Mouse (Mus musculus): ENCODE data around the gene Stt3b. TPM values are rescaled to one million over a fixed set of nuclear protein-coding genes. Genes with fewer than 3 reads are reported as not detected.

Gene Stt3b
- total RNA-seq, 2 experiments from 2014 or later: 46.4 to 60.8 TPM

DNA sequence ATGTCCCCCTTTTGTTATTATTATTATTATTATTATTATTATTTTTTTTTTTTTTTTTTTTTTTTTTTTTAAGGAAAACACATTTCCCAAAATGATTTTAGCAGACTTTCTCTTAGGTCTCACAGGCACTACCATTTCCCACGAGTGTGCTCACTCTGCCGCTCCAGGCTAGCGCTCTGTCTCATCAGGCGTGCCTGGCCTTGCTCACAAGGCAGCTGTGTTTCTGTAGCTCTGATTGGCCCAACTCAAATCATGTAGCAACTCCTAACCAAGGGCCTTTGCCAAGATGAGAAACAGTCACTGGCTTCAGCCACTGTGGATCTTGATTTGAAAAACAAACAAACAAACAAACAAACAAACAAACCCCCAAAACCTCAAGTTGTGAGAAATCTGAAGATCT is 9.9 kb upstream of the Stt3b start:
- ATAC-seq (replicated peaks; ENCODE audit: low FRiP score, poor library complexity, severe bottlenecking): no peak

GRCm38 (mm10) chr9:115318621-115319375 is 8.6 kb upstream of the Stt3b start:
- no peak for ATAC-seq (replicated peaks; ENCODE audit: low FRiP score, poor library complexity, severe bottlenecking)

- ATAC-seq (replicated peaks; ENCODE audit: low FRiP score, poor library complexity, severe bottlenecking): no peak
Observed at GRCm38 (mm10) chr9:115317049-115317448, 6.8 kb upstream of the Stt3b start.

DNA sequence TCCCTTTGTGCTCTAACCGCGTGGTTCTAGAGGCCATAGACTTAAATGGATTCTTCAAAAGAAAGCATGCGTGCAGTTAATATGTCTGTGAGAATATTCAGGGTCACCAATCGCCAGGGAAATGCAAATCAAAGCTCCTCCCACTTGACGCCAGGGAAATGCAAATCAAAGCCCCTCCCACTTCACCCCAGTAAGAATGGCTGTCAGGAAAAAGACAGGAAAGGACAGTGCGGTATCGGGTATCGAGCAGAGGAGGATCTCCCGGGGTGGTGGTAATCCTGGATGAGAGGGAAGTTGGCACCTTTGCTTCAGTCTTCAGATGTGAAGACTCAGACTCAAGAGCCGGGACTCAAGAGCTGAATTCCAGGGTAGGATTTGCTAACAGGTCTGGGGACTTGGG is 4.3 kb upstream of the Stt3b start:
- ATAC-seq (replicated peaks; ENCODE audit: low FRiP score, poor library complexity, severe bottlenecking): no peak

DNA sequence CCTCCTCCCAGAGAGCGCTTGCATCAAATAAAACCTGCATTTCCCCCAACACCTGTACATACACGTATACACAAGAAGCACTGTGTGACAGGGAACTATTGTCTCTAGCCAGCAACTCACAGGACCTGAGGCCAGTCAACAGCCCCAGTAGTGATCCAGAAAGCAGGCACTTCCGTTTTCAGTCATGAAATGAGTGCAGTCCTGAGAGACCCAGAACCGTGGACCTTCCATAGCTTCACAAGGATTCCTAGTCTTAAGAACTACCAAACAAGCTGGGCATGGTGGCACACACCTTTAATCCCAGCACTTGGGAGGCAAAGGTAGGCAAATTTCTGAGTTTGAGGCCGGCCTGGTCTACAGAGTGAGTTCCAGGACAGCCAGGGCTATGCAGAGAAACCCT is 3.6 kb upstream of the Stt3b start:
- no peak for ATAC-seq (replicated peaks; ENCODE audit: low FRiP score, poor library complexity, severe bottlenecking)

DNA sequence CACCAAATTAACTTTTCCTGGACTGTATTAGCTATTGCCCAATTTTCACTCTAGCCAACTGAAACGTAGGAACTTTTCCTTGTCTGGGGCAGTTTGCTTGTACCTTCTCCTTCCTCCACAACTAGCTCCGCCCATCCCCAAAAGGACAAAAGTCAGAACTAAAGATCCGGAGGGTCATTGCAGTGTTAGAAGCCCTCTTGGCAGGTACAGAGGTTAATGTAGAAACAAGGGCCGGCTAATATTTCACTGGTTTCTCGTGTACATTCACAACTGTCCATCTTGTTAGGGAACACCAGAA is 951 bp upstream of the Stt3b start:
- no peak for ATAC-seq (replicated peaks; ENCODE audit: low FRiP score, poor library complexity, severe bottlenecking)

GRCm38 (mm10) chr9:115309977-115310345 is 260 bp downstream of the Stt3b start:
- ATAC-seq (replicated peaks; ENCODE audit: low FRiP score, poor library complexity, severe bottlenecking): peak; percentile 80

GRCm38 (mm10) chr9:115309381-115309971 is 745 bp downstream of the Stt3b start:
- no peak for ATAC-seq (replicated peaks; ENCODE audit: low FRiP score, poor library complexity, severe bottlenecking)

- ATAC-seq (replicated peaks; ENCODE audit: low FRiP score, poor library complexity, severe bottlenecking): no peak
Observed at GRCm38 (mm10) chr9:115308941-115309380, 1.3 kb downstream of the Stt3b start.

DNA sequence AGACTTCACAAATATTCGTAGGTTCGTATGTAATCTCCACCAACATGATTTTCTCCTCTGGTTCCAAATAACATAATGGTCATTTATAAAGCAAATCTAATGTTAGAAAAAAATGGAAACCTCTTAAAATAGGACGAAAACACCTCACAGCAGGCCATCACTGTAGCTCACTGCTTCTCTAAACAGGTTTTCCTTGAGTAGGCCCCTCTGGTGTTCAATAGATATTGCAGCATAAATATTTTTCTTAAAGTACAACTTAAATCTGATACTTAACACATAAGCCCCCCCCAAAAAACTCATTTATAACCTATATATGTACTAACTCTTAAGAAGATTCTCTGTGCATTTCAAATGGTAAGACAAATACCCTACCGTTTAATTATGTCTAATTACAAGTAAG is 1.8 kb downstream of the Stt3b start:
- ATAC-seq (replicated peaks; ENCODE audit: low FRiP score, poor library complexity, severe bottlenecking): no peak

DNA sequence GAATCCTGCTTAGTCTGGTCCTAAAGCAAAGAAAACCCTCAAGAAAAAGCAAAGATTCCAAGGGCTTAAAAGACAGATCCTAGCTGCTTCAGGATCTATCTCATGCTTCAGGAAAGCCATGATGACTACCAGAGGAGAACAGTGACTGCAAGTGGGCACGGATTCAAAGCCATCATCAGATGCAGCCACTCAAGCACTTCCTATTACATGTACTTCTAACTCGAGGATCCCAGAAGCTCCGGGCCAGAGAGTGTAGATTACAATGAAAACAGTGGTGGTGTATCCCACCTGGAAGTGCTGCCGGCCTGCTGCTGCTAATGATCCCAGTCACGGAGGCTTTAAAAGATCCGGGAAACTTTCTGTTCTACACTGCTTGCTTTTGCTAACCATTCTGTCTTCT is 4.0 kb downstream of the Stt3b start:
- no peak for ATAC-seq (replicated peaks; ENCODE audit: low FRiP score, poor library complexity, severe bottlenecking)

GRCm38 (mm10) chr9:115304149-115304548 is 6.1 kb downstream of the Stt3b start:
- no peak for ATAC-seq (replicated peaks; ENCODE audit: low FRiP score, poor library complexity, severe bottlenecking)

GRCm38 (mm10) chr9:115301593-115301992 is 8.6 kb downstream of the Stt3b start:
- no peak for ATAC-seq (replicated peaks; ENCODE audit: low FRiP score, poor library complexity, severe bottlenecking)

- peak; percentile 69 for ATAC-seq (replicated peaks; ENCODE audit: low FRiP score, poor library complexity, severe bottlenecking)
Observed at GRCm38 (mm10) chr9:115301002-115301579, 9.1 kb downstream of the Stt3b start.

DNA sequence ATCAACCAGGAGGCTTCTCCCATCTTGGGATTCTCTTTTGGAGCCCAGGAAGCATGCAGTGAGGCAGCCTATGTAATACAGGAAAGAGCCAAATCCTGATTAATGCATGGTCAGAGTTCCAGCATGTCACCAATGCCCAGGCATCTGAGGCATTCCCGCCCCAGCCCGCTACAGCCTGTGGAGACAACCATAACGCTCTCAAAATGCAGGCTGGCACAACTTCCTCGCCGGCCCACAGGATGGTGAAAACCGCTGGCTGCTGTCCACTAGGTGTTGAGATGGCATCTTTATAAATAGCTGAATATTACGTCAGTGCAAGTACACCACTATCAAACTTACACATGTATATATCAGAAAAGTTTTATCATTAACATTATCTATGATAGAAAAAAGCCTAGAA is 13.5 kb downstream of the Stt3b start:
- no peak for ATAC-seq (replicated peaks; ENCODE audit: low FRiP score, poor library complexity, severe bottlenecking)

- ATAC-seq (replicated peaks; ENCODE audit: low FRiP score, poor library complexity, severe bottlenecking): no peak
Observed at GRCm38 (mm10) chr9:115293920-115294594, 16.2 kb downstream of the Stt3b start.

DNA sequence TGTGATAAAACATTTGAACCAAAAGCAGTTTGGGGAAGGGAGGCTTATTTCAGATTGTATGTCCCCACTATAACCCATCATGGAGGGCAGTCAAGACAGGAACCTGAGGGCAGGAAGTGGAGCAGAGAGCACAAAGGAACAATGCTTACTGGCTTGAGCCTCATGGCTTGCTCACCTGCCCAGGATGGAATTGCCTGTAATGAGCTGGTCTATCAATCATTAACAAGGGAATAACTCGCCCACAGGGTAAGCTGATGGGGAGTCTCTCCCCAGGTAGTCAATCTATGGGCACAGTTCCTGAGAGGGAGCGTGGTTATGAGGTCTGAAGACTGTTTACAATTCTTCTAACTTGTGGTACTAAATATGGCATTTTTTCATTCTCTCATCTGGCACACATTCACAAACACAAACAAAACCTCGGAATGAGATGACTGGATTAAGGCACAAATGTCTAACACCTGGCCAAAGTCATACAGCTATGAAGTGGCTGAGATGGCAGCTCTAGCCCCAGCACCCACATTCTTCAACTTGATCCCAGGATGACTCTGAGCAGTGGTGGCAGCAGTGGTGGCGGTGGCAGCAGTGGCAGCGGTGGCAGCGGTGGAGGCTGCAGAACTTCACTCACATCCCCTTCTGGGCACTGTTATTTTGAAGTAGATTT is 22.3 kb downstream of the Stt3b start:
- ATAC-seq (replicated peaks; ENCODE audit: low FRiP score, poor library complexity, severe bottlenecking): 0 out of 2 replicates have a peak, but pooled peaks have one; percentile 45

DNA sequence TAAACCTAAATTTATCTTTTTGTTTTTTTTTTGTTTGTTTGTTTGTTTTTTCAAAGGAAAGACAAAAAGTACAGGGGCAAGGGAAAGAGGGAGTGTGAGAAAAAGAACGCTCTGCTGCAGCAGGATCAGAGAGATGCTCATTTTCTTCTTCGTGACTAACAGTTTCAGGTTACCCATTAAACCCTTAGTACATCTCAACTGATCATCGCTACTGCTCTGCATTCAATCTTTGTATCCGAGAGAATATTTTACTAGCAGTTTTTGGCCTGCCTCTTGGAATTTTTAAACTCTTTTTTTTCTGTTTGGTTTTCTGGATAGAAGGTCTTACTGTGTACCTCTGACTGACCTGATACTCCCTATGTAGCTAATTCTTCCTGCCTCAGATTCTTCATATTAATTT is 25.8 kb downstream of the Stt3b start:
- no peak for ATAC-seq (replicated peaks; ENCODE audit: low FRiP score, poor library complexity, severe bottlenecking)

- no peak for ATAC-seq (replicated peaks; ENCODE audit: low FRiP score, poor library complexity, severe bottlenecking)
Observed at GRCm38 (mm10) chr9:115283403-115283802, 26.8 kb downstream of the Stt3b start.

DNA sequence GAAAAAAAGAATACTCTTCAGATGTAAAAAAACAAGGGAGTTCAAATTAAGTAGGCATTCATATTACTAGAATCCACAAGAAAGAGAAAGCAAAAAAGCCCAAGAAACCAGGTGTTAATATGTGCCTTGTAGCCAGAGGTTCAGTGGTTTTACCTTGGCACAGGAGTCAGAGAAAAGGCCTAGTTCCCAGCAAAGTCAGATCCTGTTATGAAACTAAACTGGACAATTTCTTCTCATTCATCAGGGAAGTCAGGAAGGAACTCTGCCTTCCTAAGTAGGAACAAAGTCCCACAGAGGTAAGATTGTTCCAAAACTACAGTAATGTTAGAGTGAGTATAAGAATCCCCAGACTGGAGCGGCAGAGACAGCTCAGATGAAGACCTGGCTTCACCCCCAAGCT is 31.6 kb downstream of the Stt3b start:
- no peak for ATAC-seq (replicated peaks; ENCODE audit: low FRiP score, poor library complexity, severe bottlenecking)
